Mouse (Mus musculus) kidney, postnatal 36 days (tissue): ENCODE results near the gene Stradb.
"Not testable (repeated sequence)": the region's sequence is repeated elsewhere in the genome, so short reads cannot be mapped to it uniquely, and the experiment has no call there.

ENCODE experiments used
- DNase-seq, 2 experiments: peaks; one replicate each; pipeline ENCODE4 v3.0.0; 2021 to 2022; ENCODE audit warnings: mixed read lengths in 2 of 2

Gene Stradb

GRCm38 (mm10) chr1:58973366-58974221, at the start of gene Stradb, which contains the start of gene Trak2:
Gene Stradb (plus strand): TSS chr1:58973522.
Gene Trak2 (minus strand): TSS chr1:58973430.
- DNase-seq = peak; percentile 97 to 98

DNA sequence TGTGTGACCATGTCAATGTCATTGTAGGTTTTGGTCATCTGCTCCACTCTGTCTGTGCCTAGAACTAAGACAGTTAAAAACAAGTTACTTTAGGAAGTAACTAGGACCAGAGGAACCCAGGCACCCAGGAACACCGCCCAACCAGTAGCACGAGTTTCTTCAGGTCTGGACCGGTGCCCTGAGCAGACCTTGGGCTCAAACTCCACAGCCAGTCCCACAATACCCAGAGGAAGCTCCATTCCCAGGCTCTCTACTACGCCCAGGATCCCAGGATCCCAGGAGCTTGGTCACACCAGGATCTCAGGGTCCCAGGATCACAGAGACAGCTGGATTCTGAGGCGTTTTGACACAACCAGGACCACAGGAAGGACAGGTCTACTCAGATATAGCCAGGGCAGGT, 46.7 kb upstream of the Stradb start:
- DNase-seq = peak; percentile 44 to 51

- DNase-seq = peak; percentile 59 to 82
These were observed 36.3 kb upstream of the Stradb start for GRCm38 (mm10) chr1:58936746-58937605.

DNA sequence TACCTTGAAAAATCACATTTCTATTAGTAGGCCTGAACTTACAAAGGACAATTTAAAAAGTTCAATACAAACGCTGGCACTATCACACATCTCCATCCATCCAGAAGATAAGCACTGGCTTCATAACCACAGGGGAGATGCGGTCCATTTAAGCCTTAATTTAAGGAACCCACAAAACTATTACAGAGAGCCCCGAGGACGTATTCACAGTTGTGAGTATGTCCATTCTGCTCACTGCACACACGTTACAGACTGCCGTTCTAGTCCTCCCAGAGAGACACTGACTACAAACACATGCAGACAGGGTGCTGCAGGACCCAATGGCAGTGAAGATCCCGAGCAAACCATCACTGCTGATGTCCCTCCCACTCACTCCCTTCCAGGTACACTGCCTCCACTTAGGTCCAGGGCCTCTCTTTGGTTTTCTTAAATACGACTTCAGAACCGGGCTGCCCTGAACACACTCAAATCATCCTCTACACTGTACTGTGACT, 35.7 kb upstream of the Stradb start:
- no peak for DNase-seq

DNA sequence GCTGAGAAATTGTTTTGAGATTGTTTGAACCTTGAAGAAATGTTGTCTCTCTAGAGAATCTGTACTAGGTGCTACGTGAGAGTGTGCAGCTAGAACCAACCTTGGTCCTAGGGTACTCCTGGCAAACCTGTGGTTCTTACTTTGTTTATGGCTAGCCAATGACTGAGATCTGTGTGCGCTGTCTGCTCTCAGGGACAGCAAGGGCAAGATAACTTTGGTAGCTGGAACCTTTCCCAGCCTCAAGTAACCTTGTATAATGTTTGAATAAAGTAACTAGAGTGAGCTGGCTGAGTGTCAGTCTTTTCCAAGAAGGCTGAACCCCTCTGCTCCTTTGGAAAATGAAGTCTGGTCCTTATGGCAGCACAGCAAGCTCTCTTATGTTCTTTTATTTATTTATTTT, 27.8 kb upstream of the Stradb start:
- DNase-seq = peak; percentile 63 to 86

DNA sequence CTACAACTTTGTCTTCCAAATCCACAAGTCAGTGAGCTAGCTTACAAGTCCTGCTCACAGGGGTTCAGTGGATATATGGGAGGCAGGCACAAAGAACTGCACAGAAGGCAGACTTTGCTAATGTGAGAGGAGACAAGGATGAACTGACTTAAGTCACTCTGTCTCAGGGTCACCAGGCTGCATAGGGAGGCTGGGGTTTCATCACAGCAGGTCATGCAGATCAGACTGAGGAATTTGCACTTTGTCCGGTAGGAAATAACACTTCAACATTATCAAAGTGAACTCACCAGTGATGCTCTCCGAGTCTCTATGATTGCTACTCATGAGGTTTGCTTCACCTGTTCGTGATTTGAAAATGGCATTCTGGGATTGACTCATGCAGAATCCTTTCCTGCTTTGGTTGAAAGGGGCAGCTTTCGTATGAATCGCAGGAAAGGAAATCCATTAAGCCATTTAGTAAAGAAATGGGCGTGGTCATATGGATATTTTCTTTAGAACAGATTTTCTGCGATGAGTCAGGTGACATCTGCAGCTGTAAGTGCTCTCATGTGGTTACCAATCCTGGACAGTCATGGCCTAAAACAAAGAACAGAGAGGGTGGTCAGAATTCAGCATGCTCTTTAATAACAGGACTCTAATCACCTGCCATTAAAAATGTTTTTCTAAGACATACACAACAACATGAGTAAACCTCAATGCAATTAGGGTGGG, 27.2 kb upstream of the Stradb start:
- peak; percentile 30 to 68 for DNase-seq

- DNase-seq = no peak
These were observed 26.6 kb upstream of the Stradb start for GRCm38 (mm10) chr1:58946718-58947117.

GRCm38 (mm10) chr1:58949561-58950106, 23.7 kb upstream of the Stradb start:
- no peak for DNase-seq

- peak; percentile 79 to 88 for DNase-seq
These were observed 22.2 kb upstream of the Stradb start for GRCm38 (mm10) chr1:58950899-58951648.

DNA sequence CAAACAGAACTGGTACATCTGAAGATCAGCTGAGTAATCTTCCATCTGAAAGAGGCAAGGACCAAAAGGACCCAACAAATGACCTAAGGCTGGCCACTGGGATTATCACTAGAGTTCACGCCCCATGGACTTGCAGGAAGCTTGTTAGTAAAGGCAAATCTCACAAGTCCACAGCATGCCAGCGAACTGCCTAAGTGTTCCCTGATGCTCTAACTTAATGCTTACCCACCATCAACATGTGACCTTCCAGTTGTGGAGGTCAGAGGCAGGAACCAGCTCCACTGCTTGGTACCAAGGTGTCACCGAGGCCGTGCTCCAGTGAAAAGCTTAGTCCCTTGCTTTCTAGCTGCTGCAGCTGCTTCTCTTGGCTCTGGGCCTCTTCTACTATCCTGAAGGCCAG, 21.5 kb upstream of the Stradb start:
- peak; percentile 31 to 40 for DNase-seq

DNA sequence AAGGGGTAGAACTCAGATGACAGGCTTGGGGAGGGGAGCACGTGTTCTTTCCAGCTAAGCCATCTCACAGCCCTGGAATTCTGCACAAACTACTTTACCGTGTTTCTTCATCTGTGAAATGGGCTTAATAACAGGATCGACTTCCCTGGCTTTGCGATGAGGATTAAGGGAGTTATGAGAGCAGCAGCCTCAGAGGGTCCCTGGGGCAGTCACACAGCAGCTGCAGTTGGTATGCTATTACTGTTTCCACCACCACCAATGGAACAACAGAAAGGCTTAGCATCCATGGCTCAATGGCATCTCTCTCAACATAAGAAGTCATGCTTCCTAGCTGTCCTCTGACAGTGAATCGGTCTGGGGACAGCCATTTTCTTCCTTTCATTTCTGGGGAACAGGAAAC, 20.8 kb upstream of the Stradb start:
- DNase-seq = no peak

GRCm38 (mm10) chr1:58952997-58953396, 20.3 kb upstream of the Stradb start:
- no peak for DNase-seq

DNA sequence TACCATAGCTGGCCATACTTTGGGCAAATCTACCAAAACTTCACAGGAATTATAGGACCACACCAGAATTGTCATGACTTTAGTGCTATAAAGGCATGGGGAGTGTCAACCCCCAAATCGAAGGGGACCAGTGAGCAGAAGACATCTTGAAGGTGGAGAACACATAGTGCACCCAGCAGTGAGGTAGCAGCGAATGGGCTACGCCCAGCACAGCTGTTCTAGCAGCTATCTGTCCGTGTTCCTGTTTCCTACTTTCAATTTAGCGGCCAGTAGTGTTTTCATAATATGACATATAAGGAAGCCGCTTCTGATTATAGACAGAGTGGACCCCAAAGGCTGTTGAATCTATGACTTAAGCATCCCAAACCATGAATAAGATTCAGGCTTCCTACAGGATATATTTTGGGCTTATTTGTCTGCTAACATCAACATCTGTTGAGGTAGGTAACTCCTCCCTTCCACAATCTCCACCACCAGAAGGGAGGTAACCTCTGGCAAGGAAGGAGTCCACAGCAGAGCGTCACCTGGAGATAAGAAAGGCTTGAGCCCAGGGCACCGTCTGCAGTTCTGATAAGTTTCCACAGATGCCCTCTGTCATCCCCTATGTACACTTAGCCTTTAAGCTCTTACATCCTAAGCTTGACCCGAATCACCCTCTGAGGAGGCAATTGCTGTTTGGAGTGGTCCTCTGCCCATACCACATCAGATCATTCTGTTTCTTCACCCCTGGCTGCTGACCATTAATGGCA, 19.5 kb upstream of the Stradb start:
- DNase-seq = no peak

- no peak for DNase-seq
These were observed 18.5 kb upstream of the Stradb start for GRCm38 (mm10) chr1:58954578-58955410.

- no peak for DNase-seq
These were observed 17.6 kb upstream of the Stradb start for GRCm38 (mm10) chr1:58955716-58956115.

GRCm38 (mm10) chr1:58956229-58956628, 17.1 kb upstream of the Stradb start:
- DNase-seq = peak; percentile 45 to 63

GRCm38 (mm10) chr1:58957931-58958330, 15.4 kb upstream of the Stradb start:
- DNase-seq = peak; percentile 35 to 65

- not testable (repeated sequence) for DNase-seq
These were observed 14.4 kb upstream of the Stradb start for GRCm38 (mm10) chr1:58958789-58959526.

GRCm38 (mm10) chr1:58959682-58960081, 13.6 kb upstream of the Stradb start:
- no peak for DNase-seq
